Mouse (Mus musculus): ENCODE data around the gene Rad51. TPM values are rescaled to one million over a fixed set of nuclear protein-coding genes. Genes with fewer than 3 reads are reported as not detected.

Gene Rad51
- total RNA-seq (2023): 9.0 and 9.3 TPM in 2 replicates

GRCm38 (mm10) chr2:119112438-119113112 is at the start of gene Rad51:
Gene Rad51 (plus strand): TSS chr2:119112793.

DNA sequence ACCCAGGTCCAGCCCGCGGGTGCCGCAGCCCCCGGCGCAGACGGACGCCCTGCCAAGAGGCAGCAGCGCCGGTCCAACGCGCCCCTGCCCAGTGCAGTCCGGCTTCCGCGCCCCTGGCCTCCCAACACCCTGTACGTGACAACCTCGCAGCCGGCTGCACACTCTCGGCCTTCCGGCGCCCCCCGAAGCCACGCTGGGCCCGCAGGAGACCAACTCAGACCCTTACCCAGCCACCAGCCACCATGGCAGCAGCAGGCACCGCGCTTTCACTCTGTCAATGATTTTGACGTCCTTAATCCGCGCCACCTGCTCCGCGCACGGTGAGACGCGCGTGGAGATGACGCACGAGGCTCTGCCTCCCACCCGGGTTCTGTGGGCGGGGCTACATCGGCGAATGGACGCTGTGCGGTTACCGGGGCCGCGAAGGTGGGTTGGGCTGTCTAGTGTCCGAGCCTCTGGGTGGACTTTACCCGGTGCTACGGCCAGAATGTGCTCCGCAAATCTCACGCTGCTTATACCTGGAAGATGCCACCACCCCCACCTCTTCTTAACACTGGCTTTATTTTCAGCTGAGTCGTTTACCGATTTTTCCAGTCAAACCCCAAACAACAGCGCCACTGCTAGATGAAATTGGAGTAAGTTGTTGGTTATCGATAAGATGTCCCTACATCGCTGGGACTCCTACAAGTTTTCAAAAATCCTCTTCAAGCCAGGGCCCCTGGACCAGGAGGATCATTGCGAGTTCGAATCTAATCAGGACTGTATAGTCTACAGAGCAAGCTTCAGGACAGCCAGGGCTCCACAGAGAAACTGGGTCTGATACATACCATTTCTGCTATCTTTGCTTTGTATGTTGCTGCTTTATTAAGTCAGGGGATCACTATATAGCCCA is 44.3 kb downstream of the Rad51 start, which contains the start of gene Rmdn3:
Rmdn3 (minus strand) TSS at position 354 of the 892 bp plus-strand sequence.

GRCm38 (mm10) chr2:119166901-119167865 is 54.6 kb downstream of the Rad51 start, which contains the start of gene Gchfr:
Gene Gchfr (plus strand): TSS chr2:119167773.

GRCm38 (mm10) chr2:119173991-119174651 is 61.5 kb downstream of the Rad51 start, which contains the start of gene Gm14137:
Gene Gm14137 (plus strand): TSS chr2:119174509.

Other genes starting within 250 kb of the Rad51 start
- 8.2 and 12.0 TPM in 2 replicates for gene Bahd1, start 212.4 kb upstream of the Rad51 start, total RNA-seq (2023)
- gene Chst14, start 186.3 kb upstream of the Rad51 start, total RNA-seq (2023): 1.7 and 3.0 TPM in 2 replicates
- gene Ccdc32, start 83.4 kb upstream of the Rad51 start, total RNA-seq (2023): 6.3 and 6.8 TPM in 2 replicates
- gene Rpusd2, start 78.0 kb upstream of the Rad51 start, total RNA-seq (2023): 3.6 and 4.0 TPM in 2 replicates
- gene Knl1, start 65.7 kb upstream of the Rad51 start, total RNA-seq (2023): 20.4 and 21.8 TPM in 2 replicates
- gene Rmdn3, start 44.2 kb downstream of the Rad51 start, total RNA-seq (2023): 11.5 and 14.7 TPM in 2 replicates
- not detected in 2 replicates for gene Gchfr, start 55.0 kb downstream of the Rad51 start, total RNA-seq (2023)
- gene Gm14137, start 61.7 kb downstream of the Rad51 start, total RNA-seq (2023): not detected in 2 replicates
- 12.7 and 17.5 TPM in 2 replicates for gene Zfyve19, start 95.8 kb downstream of the Rad51 start, total RNA-seq (2023)
- 10.9 and 14.6 TPM in 2 replicates for gene Dnajc17, start 96.0 kb downstream of the Rad51 start, total RNA-seq (2023)
- not detected in 2 replicates for gene Ppp1r14d, start 117.1 kb downstream of the Rad51 start, total RNA-seq (2023)
- gene Spint1, start 124.6 kb downstream of the Rad51 start, total RNA-seq (2023): not detected in 2 replicates
- gene Rhov, start 158.5 kb downstream of the Rad51 start, total RNA-seq (2023): 55.2 and 64.4 TPM in 2 replicates
- 57.7 and 82.3 TPM in 2 replicates for gene Vps18, start 175.9 kb downstream of the Rad51 start, total RNA-seq (2023)
- gene Dll4, start 213.0 kb downstream of the Rad51 start, total RNA-seq (2023): 0.48 and 1.4 TPM in 2 replicates
- gene Chac1, start 238.4 kb downstream of the Rad51 start, total RNA-seq (2023): 6.4 and 7.9 TPM in 2 replicates